Mouse (Mus musculus): ENCODE data around the gene Eef1akmt3. TPM values are rescaled to one million over a fixed set of nuclear protein-coding genes. Genes with fewer than 3 reads are reported as not detected.
A peak's percentile ranks its signal among the peaks of the same experiment; 100 is the strongest.

Gene Eef1akmt3
- polyA plus RNA-seq, 1 experiment from 2014 or later: 0.16 TPM

GRCm38 (mm10) chr10:127058708-127059107, 17.4 kb upstream of the Eef1akmt3 start:
- Histone ChIP-seq H3K27ac (ENCODE audit: low read length) (no peak overlapping the region), H3K36me3 (ENCODE audit: control insufficient read depth, insufficient read depth) (no peaks in the 10 kb centered on the region; the same call in 1 of the 2 replicates), H3K9me3 (replicated peaks; ENCODE audit: control insufficient read depth, low read length) (no peaks in the 10 kb centered on the region), H3K27me3 (ENCODE audit: control insufficient read depth, insufficient read depth, low read length) (peaks cover 13% of the 10 kb centered on the region), H3K4me2 (ENCODE audit: low read depth, low read length) (peak overlapping the region; percentile 94), H3K4me1 (ENCODE audit: control insufficient read depth, insufficient read depth, low read length) (peaks cover 6% of the 10 kb centered on the region; the same call in 1 of the 2 replicates), H3K9ac (ENCODE audit: low read length) (no peak overlapping the region; the same call in 1 of the 2 replicates), H3K4me3 (ENCODE audit: low read length) (peak overlapping the region; percentile 63)
- 11% methylated on average over 8 of the region's 8 CpGs for WGBS
- no peak for ATAC-seq (replicated peaks; ENCODE audit: extremely low read depth, insufficient read depth, low FRiP score)

- no peaks in the 10 kb centered on the region; the same call in 1 of the 2 replicates for H3K36me3 ChIP-seq (ENCODE audit: control insufficient read depth, insufficient read depth)
- ATAC-seq (replicated peaks; ENCODE audit: extremely low read depth, insufficient read depth, low FRiP score): no peak
- H3K9me3 ChIP-seq (replicated peaks; ENCODE audit: control insufficient read depth, low read length): no peaks in the 10 kb centered on the region
- no peak overlapping the region for H3K4me2 ChIP-seq (ENCODE audit: low read depth, low read length)
- H3K27ac ChIP-seq (ENCODE audit: low read length): no peak overlapping the region
- peaks cover 13% of the 10 kb centered on the region for H3K27me3 ChIP-seq (ENCODE audit: control insufficient read depth, insufficient read depth, low read length)
- H3K4me3 ChIP-seq (ENCODE audit: low read length): peak overlapping the region; percentile 0; the same call in 1 of the 2 replicates
- H3K4me1 ChIP-seq (ENCODE audit: control insufficient read depth, insufficient read depth, low read length): peaks cover 6% of the 10 kb centered on the region; the same call in 1 of the 2 replicates
- no peak overlapping the region for H3K9ac ChIP-seq (ENCODE audit: low read length)
- 1% methylated on average over 9 of the region's 9 CpGs for WGBS
Observed at GRCm38 (mm10) chr10:127058161-127058560, 16.8 kb upstream of the Eef1akmt3 start.

GRCm38 (mm10) chr10:127056490-127056889, 15.2 kb upstream of the Eef1akmt3 start:
- no peak overlapping the region for H3K4me3 ChIP-seq (ENCODE audit: low read length)
- H3K27me3 ChIP-seq (ENCODE audit: control insufficient read depth, insufficient read depth, low read length): peaks cover 17% of the 10 kb centered on the region
- H3K4me2 ChIP-seq (ENCODE audit: low read depth, low read length): no peak overlapping the region
- WGBS: 85% methylated on average over 20 of the region's 20 CpGs
- H3K4me1 ChIP-seq (ENCODE audit: control insufficient read depth, insufficient read depth, low read length): 0 out of 2 replicates have a peak, but pooled peaks cover 3% of the 10 kb centered on the region
- H3K9ac ChIP-seq (ENCODE audit: low read length): no peak overlapping the region
- no peak for ATAC-seq (replicated peaks; ENCODE audit: extremely low read depth, insufficient read depth, low FRiP score)
- no peaks in the 10 kb centered on the region for H3K9me3 ChIP-seq (replicated peaks; ENCODE audit: control insufficient read depth, low read length)
- H3K27ac ChIP-seq (ENCODE audit: low read length): no peak overlapping the region
- no peaks in the 10 kb centered on the region; the same call in 1 of the 2 replicates for H3K36me3 ChIP-seq (ENCODE audit: control insufficient read depth, insufficient read depth)

GRCm38 (mm10) chr10:127055406-127055805, 14.1 kb upstream of the Eef1akmt3 start:
- no peaks in the 10 kb centered on the region for H3K9me3 ChIP-seq (replicated peaks; ENCODE audit: control insufficient read depth, low read length)
- H3K9ac ChIP-seq (ENCODE audit: low read length): no peak overlapping the region
- H3K4me1 ChIP-seq (ENCODE audit: control insufficient read depth, insufficient read depth, low read length): peaks cover 3% of the 10 kb centered on the region; the same call in 1 of the 2 replicates
- no peak overlapping the region for H3K27ac ChIP-seq (ENCODE audit: low read length)
- ATAC-seq (replicated peaks; ENCODE audit: extremely low read depth, insufficient read depth, low FRiP score): no peak
- H3K27me3 ChIP-seq (ENCODE audit: control insufficient read depth, insufficient read depth, low read length): peaks cover 22% of the 10 kb centered on the region
- H3K4me3 ChIP-seq (ENCODE audit: low read length): no peak overlapping the region
- WGBS: 73% methylated on average over 8 of the region's 8 CpGs
- H3K36me3 ChIP-seq (ENCODE audit: control insufficient read depth, insufficient read depth): no peaks in the 10 kb centered on the region; the same call in 1 of the 2 replicates
- no peak overlapping the region for H3K4me2 ChIP-seq (ENCODE audit: low read depth, low read length)

GRCm38 (mm10) chr10:127054646-127055045, 13.3 kb upstream of the Eef1akmt3 start:
- no peak for ATAC-seq (replicated peaks; ENCODE audit: extremely low read depth, insufficient read depth, low FRiP score)
- H3K27me3 ChIP-seq (ENCODE audit: control insufficient read depth, insufficient read depth, low read length): peaks cover 30% of the 10 kb centered on the region
- no peaks in the 10 kb centered on the region; the same call in 1 of the 2 replicates for H3K36me3 ChIP-seq (ENCODE audit: control insufficient read depth, insufficient read depth)
- H3K4me3 ChIP-seq (ENCODE audit: low read length): no peak overlapping the region
- no peak overlapping the region for H3K9ac ChIP-seq (ENCODE audit: low read length)
- 55% methylated on average over 4 of the region's 4 CpGs for WGBS
- peaks cover 3% of the 10 kb centered on the region; the same call in 1 of the 2 replicates for H3K4me1 ChIP-seq (ENCODE audit: control insufficient read depth, insufficient read depth, low read length)
- H3K27ac ChIP-seq (ENCODE audit: low read length): no peak overlapping the region
- no peak overlapping the region for H3K4me2 ChIP-seq (ENCODE audit: low read depth, low read length)
- no peaks in the 10 kb centered on the region for H3K9me3 ChIP-seq (replicated peaks; ENCODE audit: control insufficient read depth, low read length)

GRCm38 (mm10) chr10:127050119-127050474, 8.8 kb upstream of the Eef1akmt3 start:
- H3K27ac ChIP-seq (ENCODE audit: low read length): no peak overlapping the region
- H3K36me3 ChIP-seq (ENCODE audit: control insufficient read depth, insufficient read depth): no peaks in the 10 kb centered on the region
- peaks cover 44% of the 10 kb centered on the region for H3K27me3 ChIP-seq (ENCODE audit: control insufficient read depth, insufficient read depth, low read length)
- H3K9me3 ChIP-seq (replicated peaks; ENCODE audit: control insufficient read depth, low read length): no peaks in the 10 kb centered on the region
- 14% methylated on average over 10 of the region's 10 CpGs for WGBS
- no peak overlapping the region for H3K4me3 ChIP-seq (ENCODE audit: low read length)
- H3K4me1 ChIP-seq (ENCODE audit: control insufficient read depth, insufficient read depth, low read length): peaks cover 8% of the 10 kb centered on the region
- H3K9ac ChIP-seq (ENCODE audit: low read length): no peak overlapping the region
- ATAC-seq (replicated peaks; ENCODE audit: extremely low read depth, insufficient read depth, low FRiP score): no peak
- H3K4me2 ChIP-seq (ENCODE audit: low read depth, low read length): no peak overlapping the region

- 3% methylated on average over 29 of the region's 29 CpGs for WGBS
- Histone ChIP-seq H3K27me3 (ENCODE audit: control insufficient read depth, insufficient read depth, low read length) (peaks cover 44% of the 10 kb centered on the region), H3K4me1 (ENCODE audit: control insufficient read depth, insufficient read depth, low read length) (peaks cover 8% of the 10 kb centered on the region), H3K9ac (ENCODE audit: low read length) (no peak overlapping the region), H3K36me3 (ENCODE audit: control insufficient read depth, insufficient read depth) (0 out of 2 replicates have a peak, but pooled peaks cover 2% of the 10 kb centered on the region), H3K4me2 (ENCODE audit: low read depth, low read length) (peak overlapping the region; percentile 48), H3K27ac (ENCODE audit: low read length) (no peak overlapping the region), H3K9me3 (replicated peaks; ENCODE audit: control insufficient read depth, low read length) (no peaks in the 10 kb centered on the region), H3K4me3 (ENCODE audit: low read length) (peak overlapping the region; percentile 29)
- no peak for ATAC-seq (replicated peaks; ENCODE audit: extremely low read depth, insufficient read depth, low FRiP score)
Observed at GRCm38 (mm10) chr10:127049395-127050118, 8.2 kb upstream of the Eef1akmt3 start.

GRCm38 (mm10) chr10:127048608-127049394, 7.5 kb upstream of the Eef1akmt3 start:
- no peak for ATAC-seq (replicated peaks; ENCODE audit: extremely low read depth, insufficient read depth, low FRiP score)
- 5% methylated on average over 35 of the region's 35 CpGs for WGBS
- H3K36me3 ChIP-seq (ENCODE audit: control insufficient read depth, insufficient read depth): 0 out of 2 replicates have a peak, but pooled peaks cover 2% of the 10 kb centered on the region
- peak overlapping the region; percentile 29 for H3K4me3 ChIP-seq (ENCODE audit: low read length)
- no peaks in the 10 kb centered on the region for H3K9me3 ChIP-seq (replicated peaks; ENCODE audit: control insufficient read depth, low read length)
- peak overlapping the region; percentile 48 for H3K4me2 ChIP-seq (ENCODE audit: low read depth, low read length)
- no peak overlapping the region for H3K9ac ChIP-seq (ENCODE audit: low read length)
- peaks cover 44% of the 10 kb centered on the region for H3K27me3 ChIP-seq (ENCODE audit: control insufficient read depth, insufficient read depth, low read length)
- H3K27ac ChIP-seq (ENCODE audit: low read length): no peak overlapping the region
- peaks cover 8% of the 10 kb centered on the region for H3K4me1 ChIP-seq (ENCODE audit: control insufficient read depth, insufficient read depth, low read length)

- Histone ChIP-seq H3K4me3 (ENCODE audit: low read length) (peak within 1 kb of the TSS; percentile 29), H3K9ac (ENCODE audit: low read length) (no peak within 1 kb of the TSS), H3K4me2 (ENCODE audit: low read depth, low read length) (peak within 1 kb of the TSS; percentile 48), H3K4me1 (ENCODE audit: control insufficient read depth, insufficient read depth, low read length) (peaks cover 8% of the 10 kb centered on the region), H3K36me3 (ENCODE audit: control insufficient read depth, insufficient read depth) (0 out of 2 replicates have a peak, but pooled peaks cover 2% of the 10 kb centered on the region), H3K27me3 (ENCODE audit: control insufficient read depth, insufficient read depth, low read length) (peaks cover 44% of the 10 kb centered on the region), H3K9me3 (replicated peaks; ENCODE audit: control insufficient read depth, low read length) (no peaks in the 10 kb centered on the region), H3K27ac (ENCODE audit: low read length) (no peak within 1 kb of the TSS)
- WGBS: 27% methylated on average over 5 of the region's 5 CpGs
- no peak for ATAC-seq (replicated peaks; ENCODE audit: extremely low read depth, insufficient read depth, low FRiP score)
Observed at GRCm38 (mm10) chr10:127047954-127048353, 6.6 kb upstream of the Eef1akmt3 start, which contains the start of gene Cyp27b1. Gene Cyp27b1, plus strand, starts transcription at chr10:127048250.

Data from heart, embryonic 16.5 days (tissue).